Mouse (Mus musculus) neural tube, embryonic 14.5 days (tissue): Measurements from ENCODE around the gene Trp53rka. TPM values are rescaled to one million over a fixed set of nuclear protein-coding genes. Genes with fewer than 3 reads are reported as not detected.
A peak's percentile ranks its signal among the peaks of the same experiment; 100 is the strongest.

Experiments used
- ATAC-seq: fragments of 200-750 bp; cut with Nextera tagmentation; 2 replicates; pipeline ENCODE4 v1.8.0; 2017; ENCODE audit warnings: low read depth, mild to moderate bottlenecking, moderate TSS enrichment, moderate library complexity
- H3K27ac ChIP-seq: fragments of 300-500 bp; sonication (generic); 2 replicates; pipeline ENCODE4 v1.5.1; 2014; ENCODE audit warnings: low read depth, mild to moderate bottlenecking, control low read depth, low read length, moderate library complexity, mixed read lengths
- H3K27me3 ChIP-seq: fragments of 300-500 bp; sonication (generic); 2 replicates; pipeline ENCODE4 v1.6.1; 2014; ENCODE audit warnings: low read length; ENCODE audit not compliant: control insufficient read depth, insufficient read depth
- H3K36me3 ChIP-seq: fragments of 300-500 bp; sonication (generic); 2 replicates; pipeline ENCODE4 v1.6.1; 2014; ENCODE audit warnings: low read length, mixed read lengths; ENCODE audit not compliant: control insufficient read depth, insufficient read depth
- H3K4me1 ChIP-seq: fragments of 300-500 bp; sonication (generic); 2 replicates; pipeline ENCODE4 v1.6.1; 2014; ENCODE audit warnings: low read length; ENCODE audit not compliant: control insufficient read depth, insufficient read depth
- H3K4me2 ChIP-seq: fragments of 300-500 bp; sonication (generic); 2 replicates; pipeline ENCODE4 v1.6.1; 2014; ENCODE audit warnings: mild to moderate bottlenecking, low read depth, low read length, control low read depth
- H3K4me3 ChIP-seq: fragments of 300-500 bp; sonication (generic); 2 replicates; pipeline ENCODE4 v1.5.1; 2014; ENCODE audit warnings: low read depth, low read length, control low read depth, mixed read lengths
- H3K9ac ChIP-seq: fragments of 300-500 bp; sonication (generic); replicated peaks from 2 replicates; pipeline ENCODE4 v1.6.1; 2014; ENCODE audit warnings: low read depth, mild to moderate bottlenecking, control low read depth, low read length, mixed read lengths
- H3K9me3 ChIP-seq: fragments of 300-500 bp; sonication (generic); 2 replicates; pipeline ENCODE4 v1.6.1; 2016; ENCODE audit warnings: low read length; ENCODE audit not compliant: control insufficient read depth
- WGBS: fragments of 180-500 bp; shearing (Covaris S2); extraction: QIAGEN DNeasy Blood & Tissue Kit; methylation state at CpG from one replicate; pipeline ENCODE4 v1.1.7; 2014; 5-methylcytosine and 5-hydroxymethylcytosine counted together
- polyA plus RNA-seq: library from polyadenylated mRNA; unstranded; fragments of >200 nt; fragmentation: Nextera tagmentation; extraction: Ambion mirVana; gene quantifications from 2 replicates; pipeline ENCODE4 v1.2.1, GENCODE M21; 2014

The Trp53rka gene
- polyA plus RNA-seq, 1 experiment from 2014 or later: 36.9 TPM

DNA sequence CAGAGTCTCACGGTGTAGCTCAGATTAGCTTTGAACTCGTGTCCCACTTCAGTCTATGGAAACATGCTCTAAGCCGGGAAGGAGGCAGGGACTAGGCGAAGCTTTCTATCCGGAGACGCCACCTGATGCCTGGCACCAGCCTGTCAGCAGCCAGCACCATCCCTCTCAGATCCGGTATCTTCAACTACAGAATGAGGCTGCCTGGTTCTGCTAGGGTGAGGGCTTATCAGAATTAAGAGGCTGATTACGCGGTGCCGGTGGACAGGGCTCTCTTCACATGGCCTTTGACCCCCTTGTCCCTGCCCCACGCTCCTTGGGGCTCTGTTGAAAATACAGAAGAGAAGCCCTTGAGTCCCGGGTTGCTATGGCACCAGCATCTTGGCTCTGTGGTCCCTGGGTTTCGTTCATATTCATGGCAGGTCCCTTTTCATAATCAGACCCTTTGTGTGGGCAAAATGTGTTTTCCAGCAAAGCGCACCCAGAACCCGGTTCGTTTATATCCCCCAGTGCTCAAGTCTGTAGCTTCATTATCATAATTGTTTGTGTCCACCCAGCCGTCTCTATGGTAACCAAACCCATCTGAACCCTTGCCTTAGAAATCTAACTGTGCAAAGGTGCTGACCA, 575 bp upstream of the Trp53rka start:
- H3K9me3 ChIP-seq: no peaks in the 10 kb centered on the region
- peak overlapping the region; percentile 67 for H3K4me3 ChIP-seq
- H3K4me1 ChIP-seq: peaks cover 14% of the 10 kb centered on the region
- peaks cover 17% of the 10 kb centered on the region for H3K36me3 ChIP-seq
- 8% methylated on average over 17 of the region's 17 CpGs for WGBS
- peak; percentile 35 for ATAC-seq
- H3K4me2 ChIP-seq: peak overlapping the region; percentile 71
- H3K27me3 ChIP-seq: no peaks in the 10 kb centered on the region
- H3K27ac ChIP-seq: peak overlapping the region; percentile 73
- peak overlapping the region; percentile 71 for H3K9ac ChIP-seq

GRCm38 (mm10) chr2:165486881-165487535, 6.1 kb downstream of the Trp53rka start:
- H3K36me3 ChIP-seq: peaks cover 23% of the 10 kb centered on the region
- 32% methylated on average over 8 of the region's 8 CpGs for WGBS
- no peak overlapping the region for H3K4me3 ChIP-seq
- H3K9me3 ChIP-seq: no peaks in the 10 kb centered on the region
- peak; percentile 77 for ATAC-seq
- no peak overlapping the region for H3K4me2 ChIP-seq
- H3K27ac ChIP-seq: no peak overlapping the region
- peaks cover 8% of the 10 kb centered on the region; the same call in 1 of the 2 replicates for H3K4me1 ChIP-seq
- H3K27me3 ChIP-seq: no peaks in the 10 kb centered on the region
- no peak overlapping the region for H3K9ac ChIP-seq

- H3K27ac ChIP-seq: no peak overlapping the region
- no peak overlapping the region for H3K4me2 ChIP-seq
- H3K4me3 ChIP-seq: no peak overlapping the region
- ATAC-seq: no peak
- H3K9ac ChIP-seq: no peak overlapping the region
- no peaks in the 10 kb centered on the region for H3K9me3 ChIP-seq
- H3K36me3 ChIP-seq: peaks cover 23% of the 10 kb centered on the region
- peaks cover 7% of the 10 kb centered on the region; the same call in 1 of the 2 replicates for H3K4me1 ChIP-seq
- no peaks in the 10 kb centered on the region for H3K27me3 ChIP-seq
- 74% methylated on average over 5 of the region's 5 CpGs for WGBS
These were observed 6.7 kb downstream of the Trp53rka start for GRCm38 (mm10) chr2:165486401-165486800.

DNA sequence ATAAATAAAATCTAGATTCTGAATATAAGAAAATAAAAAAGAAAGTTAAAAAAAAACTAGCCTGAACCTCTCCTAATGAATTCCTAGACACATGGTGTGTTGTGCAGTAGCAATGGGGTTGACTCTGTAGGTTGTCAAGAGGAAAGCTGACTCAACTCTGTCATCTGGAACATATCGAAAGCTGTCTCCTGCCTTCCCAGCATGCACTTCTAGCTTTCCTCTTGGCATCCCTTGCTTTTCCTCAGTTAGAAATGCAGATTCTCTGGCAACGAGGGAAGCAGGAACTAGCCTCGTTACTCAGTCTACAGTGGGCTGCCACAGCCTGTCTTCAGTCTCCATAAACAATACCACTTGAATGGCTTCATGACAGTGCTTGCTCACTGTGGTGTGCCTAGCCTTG, 7.3 kb downstream of the Trp53rka start:
- Histone ChIP-seq H3K36me3 (peaks cover 22% of the 10 kb centered on the region), H3K27ac (no peak overlapping the region), H3K9ac (no peak overlapping the region), H3K4me3 (no peak overlapping the region), H3K4me1 (peaks cover 7% of the 10 kb centered on the region; the same call in 1 of the 2 replicates), H3K9me3 (no peaks in the 10 kb centered on the region), H3K4me2 (no peak overlapping the region), H3K27me3 (no peaks in the 10 kb centered on the region)
- WGBS: 60% methylated on average over 3 of the region's 3 CpGs
- no peak for ATAC-seq

DNA sequence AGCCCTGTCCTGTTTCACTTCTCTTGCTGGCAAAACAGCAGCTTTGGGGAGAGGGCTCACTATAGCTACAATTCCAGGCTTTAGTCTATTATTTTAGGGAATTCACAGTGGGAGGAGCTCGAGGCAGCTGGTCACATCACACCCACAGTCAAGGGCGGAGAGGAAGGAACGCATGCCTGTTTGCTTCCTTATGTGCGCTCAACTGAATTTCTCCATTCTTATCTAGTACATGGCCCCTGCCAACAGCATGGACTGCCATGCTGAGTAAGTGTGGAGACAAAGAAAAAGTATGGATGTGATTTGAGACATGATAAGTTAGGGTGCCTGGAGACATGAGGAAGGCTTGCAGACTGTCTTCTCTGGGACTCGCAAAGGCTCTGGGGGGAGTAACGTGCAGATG, 9.0 kb downstream of the Trp53rka start:
- Histone ChIP-seq H3K36me3 (peaks cover 10% of the 10 kb centered on the region), H3K9ac (no peak overlapping the region), H3K4me2 (no peak overlapping the region), H3K4me1 (peaks cover 7% of the 10 kb centered on the region; the same call in 1 of the 2 replicates), H3K4me3 (no peak overlapping the region), H3K9me3 (no peaks in the 10 kb centered on the region), H3K27ac (no peak overlapping the region), H3K27me3 (no peaks in the 10 kb centered on the region)
- no peak for ATAC-seq
- WGBS: 74% methylated on average over 6 of the region's 6 CpGs

GRCm38 (mm10) chr2:165482003-165482402, 11.1 kb downstream of the Trp53rka start:
- Histone ChIP-seq H3K4me1 (peaks cover 6% of the 10 kb centered on the region; the same call in 1 of the 2 replicates), H3K4me2 (no peak overlapping the region), H3K27ac (no peak overlapping the region), H3K36me3 (no peaks in the 10 kb centered on the region), H3K4me3 (no peak overlapping the region), H3K27me3 (no peaks in the 10 kb centered on the region), H3K9me3 (no peaks in the 10 kb centered on the region), H3K9ac (no peak overlapping the region)
- 68% methylated on average over 8 of the region's 8 CpGs for WGBS
- ATAC-seq: no peak

GRCm38 (mm10) chr2:165475850-165476249, 17.3 kb downstream of the Trp53rka start:
- H3K4me1 ChIP-seq: peaks cover 5% of the 10 kb centered on the region; the same call in 1 of the 2 replicates
- no peaks in the 10 kb centered on the region for H3K9me3 ChIP-seq
- no peak overlapping the region for H3K27ac ChIP-seq
- 50% methylated on average over 5 of the region's 5 CpGs for WGBS
- H3K27me3 ChIP-seq: peaks cover 6% of the 10 kb centered on the region; the same call in 1 of the 2 replicates
- no peak for ATAC-seq
- no peak overlapping the region for H3K9ac ChIP-seq
- no peaks in the 10 kb centered on the region for H3K36me3 ChIP-seq
- H3K4me2 ChIP-seq: no peak overlapping the region
- no peak overlapping the region for H3K4me3 ChIP-seq

- 75% methylated on average over 7 of the region's 7 CpGs for whole genome bisulfite sequencing
- Histone ChIP-seq H3K27me3 (peaks cover 6% of the 10 kb centered on the region; the same call in 1 of the 2 replicates), H3K4me2 (no peak overlapping the region), H3K9ac (no peak overlapping the region), H3K4me1 (peaks cover 5% of the 10 kb centered on the region; the same call in 1 of the 2 replicates), H3K4me3 (no peak overlapping the region), H3K27ac (no peak overlapping the region), H3K9me3 (no peaks in the 10 kb centered on the region), H3K36me3 (no peaks in the 10 kb centered on the region)
- no peak for ATAC-seq
These were observed 17.7 kb downstream of the Trp53rka start for GRCm38 (mm10) chr2:165475412-165475811.

GRCm38 (mm10) chr2:165473003-165473402, 20.1 kb downstream of the Trp53rka start, which contains the start of gene Slc13a3:
Slc13a3 (minus strand) TSS chr2:165473230.
- H3K4me2 ChIP-seq: peak within 1 kb of the TSS; percentile 40
- H3K9ac ChIP-seq: peak within 1 kb of the TSS; percentile 34
- H3K36me3 ChIP-seq: no peaks in the 10 kb centered on the region
- no peak within 1 kb of the TSS for H3K27ac ChIP-seq
- H3K9me3 ChIP-seq: no peaks in the 10 kb centered on the region
- ATAC-seq: no peak
- H3K4me3 ChIP-seq: 0 out of 2 replicates have a peak within 1 kb of the TSS, but pooled peaks have one; percentile 4
- 3% methylated on average over 35 of the region's 35 CpGs for WGBS
- H3K4me1 ChIP-seq: peaks cover 8% of the 10 kb centered on the region; the same call in 1 of the 2 replicates
- H3K27me3 ChIP-seq: peaks cover 6% of the 10 kb centered on the region; the same call in 1 of the 2 replicates
